Mouse (Mus musculus) heart, adult 10 weeks (tissue): ENCODE measurements around the gene Tubgcp4. TPM values are rescaled to one million over a fixed set of nuclear protein-coding genes. Genes with fewer than 3 reads are reported as not detected.

ENCODE experiments used
- polyA plus RNA-seq: library from polyadenylated mRNA; stranded (reverse); fragments of 350-450 nt; fragmentation: Illumina TruSeq; extraction: RNeasy Lipid Tissue Mini Kit (QIAGEN cat#74804); gene quantifications from one replicate; pipeline ENCODE4 v1.2.3, GENCODE M21; 2014; ENCODE audit warnings: low read depth, low replicate concordance

Gene Tubgcp4
- 15.4 TPM for polyA plus RNA-seq

DNA sequence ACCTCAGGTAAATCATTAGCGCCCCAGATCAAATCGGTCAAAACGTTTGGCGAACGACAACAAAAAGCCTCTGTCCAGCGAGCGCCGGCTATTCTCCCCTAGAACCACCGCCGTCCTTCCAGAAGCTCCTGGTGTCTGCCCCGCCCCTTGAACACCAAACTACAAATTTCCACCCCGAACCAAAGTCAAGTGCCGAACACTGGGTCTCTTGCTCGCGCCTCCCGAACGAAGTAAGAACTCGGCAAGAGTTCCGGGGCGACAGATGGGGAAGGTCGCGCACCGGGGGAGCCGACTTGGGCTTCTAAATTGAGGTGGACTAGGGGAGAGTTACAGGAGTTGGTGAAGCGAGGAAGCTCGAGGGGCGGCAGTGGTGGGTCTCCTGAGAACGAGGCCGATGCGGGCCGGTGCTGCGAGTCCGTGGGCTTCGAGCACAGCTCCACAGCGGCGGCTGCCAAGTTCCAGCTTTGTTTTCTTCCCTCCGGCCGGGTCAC is at the start of gene Tubgcp4:
TSS of gene Tubgcp4 (plus strand) at position 174 of the 491 bp plus-strand sequence.

GRCm38 (mm10) chr2:121140018-121140882 is 30.2 kb upstream of the Tubgcp4 start, which contains the start of the genes Adal and Lcmt2:
Gene Adal, plus strand, starts transcription at chr2:121140428.
Gene Lcmt2, minus strand, starts transcription at chr2:121140653.

GRCm38 (mm10) chr2:121170980-121171742 is 707 bp downstream of the Tubgcp4 start, which contains the start of gene Zscan29:
Gene Zscan29, minus strand, starts transcription at chr2:121171125.

Other genes starting within 250 kb of the Tubgcp4 start
- 14.4 TPM for gene Ubr1, start 199.9 kb upstream of the Tubgcp4 start, polyA plus RNA-seq
- 6.4 TPM for gene Tmem62, start 193.6 kb upstream of the Tubgcp4 start, polyA plus RNA-seq
- gene Ccndbp1, start 162.3 kb upstream of the Tubgcp4 start, polyA plus RNA-seq: 34.3 TPM
- gene Epb42, start 133.6 kb upstream of the Tubgcp4 start, polyA plus RNA-seq: not detected
- gene Tgm5, start 84.8 kb upstream of the Tubgcp4 start, polyA plus RNA-seq: not detected
- gene Tgm7, start 60.9 kb upstream of the Tubgcp4 start, polyA plus RNA-seq: 0.42 TPM
- gene Adal, start 30.2 kb upstream of the Tubgcp4 start, polyA plus RNA-seq: 13.7 TPM
- gene Lcmt2, start 30.0 kb upstream of the Tubgcp4 start, polyA plus RNA-seq: 10.6 TPM
- 6.5 TPM for gene Zscan29, start 471 bp downstream of the Tubgcp4 start, polyA plus RNA-seq
- 24.0 TPM for gene Trp53bp1, start 100.8 kb downstream of the Tubgcp4 start, polyA plus RNA-seq
- gene Map1a, start 118.9 kb downstream of the Tubgcp4 start, polyA plus RNA-seq: 2.9 TPM
- 70.3 TPM for gene Ppip5k1, start 184.7 kb downstream of the Tubgcp4 start, polyA plus RNA-seq
- 1.8 TPM for gene Ckmt1, start 187.1 kb downstream of the Tubgcp4 start, polyA plus RNA-seq
- gene Strc, start 216.5 kb downstream of the Tubgcp4 start, polyA plus RNA-seq: 0.21 TPM
- 115 TPM for gene Pdia3, start 243.1 kb downstream of the Tubgcp4 start, polyA plus RNA-seq
- 5.0 TPM for gene Catsper2, start 243.1 kb downstream of the Tubgcp4 start, polyA plus RNA-seq